Mouse (Mus musculus): Measurements from ENCODE around the gene Fam166b. TPM values are rescaled to one million over a fixed set of nuclear protein-coding genes. Genes with fewer than 3 reads are reported as not detected.

Gene Fam166b
- polyA plus RNA-seq, 1 experiment from 2014 or later = 0.87 TPM

GRCm38 (mm10) chr4:43380951-43381350, 48.0 kb downstream of the Fam166b start:
- no peak overlapping the region for H3K27ac ChIP-seq (ENCODE audit: low read length)
- ATAC-seq (ENCODE audit: low read depth) = no peak
- H3K4me1 ChIP-seq (replicated peaks; ENCODE audit: control insufficient read depth, insufficient read depth, low read length) = peaks cover 6% of the 10 kb centered on the region
- H3K4me2 ChIP-seq (ENCODE audit: low read depth, low read length) = peak overlapping the region; percentile 68
- no peaks in the 10 kb centered on the region for H3K36me3 ChIP-seq (ENCODE audit: control insufficient read depth, insufficient read depth, low read length)
- peak overlapping the region; percentile 89 for H3K9ac ChIP-seq (ENCODE audit: low read length)
- WGBS = 32% methylated on average over 10 of the region's 10 CpGs
- no peaks in the 10 kb centered on the region for H3K9me3 ChIP-seq (ENCODE audit: control insufficient read depth, low read length)
- peak overlapping the region; percentile 78 for H3K4me3 ChIP-seq (ENCODE audit: low read length)
- no peaks in the 10 kb centered on the region for H3K27me3 ChIP-seq (ENCODE audit: control insufficient read depth, insufficient read depth, low read depth, low read length)

- Histone ChIP-seq H3K4me3 (ENCODE audit: low read length) (no peak overlapping the region), H3K27me3 (ENCODE audit: control insufficient read depth, insufficient read depth, low read depth, low read length) (no peaks in the 10 kb centered on the region), H3K9me3 (ENCODE audit: control insufficient read depth, low read length) (no peaks in the 10 kb centered on the region), H3K4me2 (ENCODE audit: low read depth, low read length) (no peak overlapping the region), H3K9ac (ENCODE audit: low read length) (no peak overlapping the region), H3K4me1 (replicated peaks; ENCODE audit: control insufficient read depth, insufficient read depth, low read length) (peaks cover 6% of the 10 kb centered on the region), H3K27ac (ENCODE audit: low read length) (no peak overlapping the region), H3K36me3 (ENCODE audit: control insufficient read depth, insufficient read depth, low read length) (no peaks in the 10 kb centered on the region)
- no peak for ATAC-seq (ENCODE audit: low read depth)
- 88% methylated on average over 6 of the region's 6 CpGs for WGBS
Observed at GRCm38 (mm10) chr4:43379601-43380000, 49.3 kb downstream of the Fam166b start.

Other genes starting within 250 kb of the Fam166b start
- gene Atp8b5, start 162.0 kb downstream of the Fam166b start, polyA plus RNA-seq (2015; fragmentation: Nextera tagmentation; extraction: Ambion mirVana) = 0.21 and 0.39 TPM in 2 replicates
- 12.9 and 15.1 TPM in 2 replicates for gene Rusc2, start 47.2 kb downstream of the Fam166b start, polyA plus RNA-seq (2015; fragmentation: Nextera tagmentation; extraction: Ambion mirVana)
- gene Tesk1, start 12.8 kb upstream of the Fam166b start, polyA plus RNA-seq (2015; fragmentation: Nextera tagmentation; extraction: Ambion mirVana) = 2.2 and 3.4 TPM in 2 replicates
- gene Cd72, start 25.5 kb upstream of the Fam166b start, polyA plus RNA-seq (2015; fragmentation: Nextera tagmentation; extraction: Ambion mirVana) = 2.0 and 3.0 TPM in 2 replicates
- gene Sit1, start 54.6 kb upstream of the Fam166b start, polyA plus RNA-seq (2015; fragmentation: Nextera tagmentation; extraction: Ambion mirVana) = 0.25 and 0.74 TPM in 2 replicates
- gene Ccdc107, start 63.8 kb upstream of the Fam166b start, polyA plus RNA-seq (2015; fragmentation: Nextera tagmentation; extraction: Ambion mirVana) = 73.7 and 73.8 TPM in 2 replicates
- gene Arhgef39, start 70.6 kb upstream of the Fam166b start, polyA plus RNA-seq (2015; fragmentation: Nextera tagmentation; extraction: Ambion mirVana) = 47.7 and 56.1 TPM in 2 replicates
- 5.5 and 6.4 TPM in 2 replicates for gene Car9, start 77.8 kb upstream of the Fam166b start, polyA plus RNA-seq (2015; fragmentation: Nextera tagmentation; extraction: Ambion mirVana)
- 203 and 218 TPM in 2 replicates for gene Tpm2, start 94.6 kb upstream of the Fam166b start, polyA plus RNA-seq (2015; fragmentation: Nextera tagmentation; extraction: Ambion mirVana)
- 69.5 and 70.9 TPM in 2 replicates for gene Creb3, start 133.2 kb upstream of the Fam166b start, polyA plus RNA-seq (2015; fragmentation: Nextera tagmentation; extraction: Ambion mirVana)
- gene Tln1, start 133.6 kb upstream of the Fam166b start, polyA plus RNA-seq (2015; fragmentation: Nextera tagmentation; extraction: Ambion mirVana) = 68.7 and 84.9 TPM in 2 replicates
- 23.1 and 25.0 TPM in 2 replicates for gene Rgp1, start 149.6 kb upstream of the Fam166b start, polyA plus RNA-seq (2015; fragmentation: Nextera tagmentation; extraction: Ambion mirVana)
- 21.0 and 21.3 TPM in 2 replicates for gene Gba2, start 149.7 kb upstream of the Fam166b start, polyA plus RNA-seq (2015; fragmentation: Nextera tagmentation; extraction: Ambion mirVana)
- gene Msmp, start 155.4 kb upstream of the Fam166b start, polyA plus RNA-seq (2015; fragmentation: Nextera tagmentation; extraction: Ambion mirVana) = 0.38 and 1.1 TPM in 2 replicates
- gene Npr2, start 202.8 kb upstream of the Fam166b start, polyA plus RNA-seq (2015; fragmentation: Nextera tagmentation; extraction: Ambion mirVana) = 11.1 and 11.6 TPM in 2 replicates
- 9.0 and 9.6 TPM in 2 replicates for gene Spag8, start 224.5 kb upstream of the Fam166b start, polyA plus RNA-seq (2015; fragmentation: Nextera tagmentation; extraction: Ambion mirVana)
- gene Hint2, start 227.3 kb upstream of the Fam166b start, polyA plus RNA-seq (2015; fragmentation: Nextera tagmentation; extraction: Ambion mirVana) = 120 and 127 TPM in 2 replicates
- 4.8 and 5.4 TPM in 2 replicates for gene Tmem8b, start 239.8 kb upstream of the Fam166b start, polyA plus RNA-seq (2015; fragmentation: Nextera tagmentation; extraction: Ambion mirVana)
- gene Fam221b, start 240.0 kb upstream of the Fam166b start, polyA plus RNA-seq (2015; fragmentation: Nextera tagmentation; extraction: Ambion mirVana) = 2.2 and 2.8 TPM in 2 replicates

Data from lung, embryonic 16.5 days (tissue).